Mouse (Mus musculus): ENCODE measurements around the gene Dlg5. TPM values are rescaled to one million over a fixed set of nuclear protein-coding genes. Genes with fewer than 3 reads are reported as not detected.

Gene Dlg5
- polyA plus RNA-seq, 1 experiment from 2014 or later: 18.6 TPM

DNA sequence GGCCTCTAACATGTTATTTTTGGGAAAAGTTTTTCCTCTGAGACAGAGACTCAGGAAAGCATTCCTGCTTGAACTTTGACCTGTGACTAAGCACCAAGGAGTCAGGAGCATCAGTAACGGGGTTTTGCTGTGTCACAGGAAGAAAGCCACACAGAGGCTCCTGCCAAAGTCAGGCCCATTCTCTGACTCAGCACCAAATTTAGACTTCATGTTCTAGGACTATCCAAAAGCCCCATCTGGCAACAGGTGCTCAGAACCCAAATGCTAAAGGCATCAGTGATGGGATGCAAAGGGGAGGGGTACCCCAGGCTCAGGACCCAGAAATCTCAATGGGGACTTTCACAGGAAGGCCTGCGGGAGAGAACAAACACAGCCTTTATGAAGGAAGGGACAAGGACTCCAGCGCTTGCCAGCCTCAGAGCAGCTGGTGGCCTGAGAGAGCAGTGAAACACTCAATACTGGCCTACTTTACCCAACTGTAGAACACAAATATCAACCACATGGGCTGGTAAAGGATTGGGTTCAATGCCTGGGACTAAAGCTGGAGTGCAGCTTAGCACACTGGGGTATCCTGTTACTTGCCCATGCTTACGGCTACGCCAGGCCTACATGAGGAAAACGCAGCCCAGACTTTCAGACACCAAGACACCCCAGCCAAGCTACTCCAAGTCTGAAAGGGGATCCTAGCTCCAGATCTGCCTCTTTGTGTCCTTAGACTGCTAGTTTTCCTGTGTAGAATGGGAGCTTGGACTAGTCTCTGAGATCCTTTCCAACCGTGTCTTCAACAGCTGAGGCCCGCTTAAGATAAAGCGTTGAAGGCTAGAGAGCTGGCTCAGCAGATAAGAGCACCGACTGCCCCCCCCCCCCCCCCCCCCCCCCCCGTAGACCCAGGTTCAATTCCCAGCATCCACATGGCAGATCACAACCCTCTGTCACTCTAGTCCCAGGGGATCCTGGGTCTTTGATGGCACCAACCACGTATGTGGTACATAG, 12.8 kb downstream of the Dlg5 start:
- no peaks in the 10 kb centered on the region for H3K36me3 ChIP-seq
- no peak overlapping the region for H3K4me3 ChIP-seq (replicated peaks)
- no peak overlapping the region for H3K4me2 ChIP-seq
- no peaks in the 10 kb centered on the region for H3K27me3 ChIP-seq
- H3K4me1 ChIP-seq: peaks cover 33% of the 10 kb centered on the region
- WGBS: 65% methylated on average over 11 of the region's 12 CpGs
- H3K9me3 ChIP-seq (replicated peaks): no peaks in the 10 kb centered on the region
- H3K9ac ChIP-seq: no peak overlapping the region
- ATAC-seq (replicated peaks; ENCODE audit: low FRiP score): peak; percentile 29; the same call in 1 of the 2 replicates
- H3K27ac ChIP-seq: no peak overlapping the region

DNA sequence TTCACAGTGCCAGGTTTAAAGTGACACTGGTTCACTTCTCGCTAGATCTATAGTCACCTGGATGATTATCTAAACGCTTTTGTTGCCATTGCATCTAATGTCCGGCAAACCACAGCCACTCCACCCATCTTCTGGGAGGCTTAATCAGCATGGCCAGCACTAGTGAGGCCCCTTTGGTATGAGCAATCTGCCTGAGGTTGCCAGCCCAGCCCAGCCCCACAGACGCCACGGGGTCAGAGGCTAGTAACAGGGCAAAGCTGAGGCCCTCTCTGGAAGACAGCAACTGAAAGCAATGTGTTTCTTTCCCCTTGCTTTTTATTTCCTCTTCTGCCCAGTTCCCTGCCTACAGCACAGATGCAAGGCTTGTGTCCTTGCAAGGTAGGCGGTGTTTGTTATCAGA, 17.2 kb downstream of the Dlg5 start:
- Histone ChIP-seq H3K4me3 (replicated peaks) (no peak overlapping the region), H3K27ac (no peak overlapping the region), H3K27me3 (no peaks in the 10 kb centered on the region), H3K9ac (no peak overlapping the region), H3K9me3 (replicated peaks) (no peaks in the 10 kb centered on the region), H3K4me1 (peaks cover 15% of the 10 kb centered on the region), H3K36me3 (0 out of 2 replicates have a peak, but pooled peaks cover 5% of the 10 kb centered on the region), H3K4me2 (no peak overlapping the region)
- ATAC-seq (replicated peaks; ENCODE audit: low FRiP score): no peak
- 76% methylated on average over 6 of the region's 6 CpGs for WGBS

DNA sequence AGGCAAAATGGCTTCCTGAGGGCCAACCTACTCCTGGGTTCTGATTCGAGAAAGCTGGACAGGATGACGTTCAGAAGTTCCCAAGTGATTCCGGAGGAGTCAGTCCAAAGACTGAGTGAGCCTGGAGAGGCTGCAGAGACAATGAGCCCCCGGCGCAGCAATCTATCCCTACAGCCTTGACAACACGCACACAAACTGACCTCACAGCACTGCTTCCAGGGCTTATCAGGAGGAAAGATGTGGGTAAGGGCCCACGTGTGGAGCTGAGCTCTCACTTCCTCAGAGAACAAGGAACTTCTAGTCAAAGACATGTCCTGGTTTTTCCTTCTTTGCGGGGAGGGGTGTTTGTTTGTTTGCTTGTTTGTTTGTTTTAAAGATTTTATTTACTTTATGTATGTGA, 18.7 kb downstream of the Dlg5 start:
- WGBS: 82% methylated on average over 8 of the region's 8 CpGs
- Histone ChIP-seq H3K4me2 (no peak overlapping the region), H3K27me3 (no peaks in the 10 kb centered on the region), H3K9ac (no peak overlapping the region), H3K4me3 (replicated peaks) (no peak overlapping the region), H3K9me3 (replicated peaks) (no peaks in the 10 kb centered on the region), H3K4me1 (peaks cover 19% of the 10 kb centered on the region), H3K36me3 (0 out of 2 replicates have a peak, but pooled peaks cover 5% of the 10 kb centered on the region), H3K27ac (no peak overlapping the region)
- ATAC-seq (replicated peaks; ENCODE audit: low FRiP score): no peak

- no peak overlapping the region for H3K9ac ChIP-seq
- 93% methylated on average over 2 of the region's 2 CpGs for WGBS
- H3K4me3 ChIP-seq (replicated peaks): no peak overlapping the region
- H3K36me3 ChIP-seq: 0 out of 2 replicates have a peak, but pooled peaks cover 5% of the 10 kb centered on the region
- ATAC-seq (replicated peaks; ENCODE audit: low FRiP score): no peak
- peaks cover 15% of the 10 kb centered on the region for H3K4me1 ChIP-seq
- H3K27ac ChIP-seq: no peak overlapping the region
- H3K27me3 ChIP-seq: no peaks in the 10 kb centered on the region
- H3K4me2 ChIP-seq: no peak overlapping the region
- no peaks in the 10 kb centered on the region for H3K9me3 ChIP-seq (replicated peaks)
Observed at GRCm38 (mm10) chr14:24226344-24226743, 19.4 kb downstream of the Dlg5 start.

GRCm38 (mm10) chr14:24222759-24223158, 23.0 kb downstream of the Dlg5 start:
- H3K27ac ChIP-seq: peak overlapping the region; percentile 37
- 25% methylated on average over 3 of the region's 3 CpGs for WGBS

DNA sequence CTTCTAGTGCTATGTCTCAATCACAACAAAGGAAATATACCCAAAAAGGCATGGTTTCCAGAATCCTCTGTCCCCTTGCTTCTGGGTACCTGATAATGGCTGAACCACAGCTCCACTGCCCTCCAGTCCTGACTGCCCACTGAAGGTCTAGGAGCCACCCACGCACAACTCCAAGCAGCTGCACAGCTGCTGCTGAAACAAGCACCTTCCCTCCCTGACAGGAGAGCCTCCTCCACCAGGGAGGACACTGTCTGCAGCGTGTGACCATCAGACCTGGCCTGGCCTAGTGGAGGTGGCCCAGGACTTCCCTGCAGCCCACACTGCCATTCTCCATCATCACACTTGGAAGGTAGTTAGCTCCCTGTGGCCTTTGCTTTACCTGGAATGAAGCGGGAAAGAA, 23.4 kb downstream of the Dlg5 start:
- Histone ChIP-seq H3K27ac (no peak overlapping the region), H3K4me1 (peaks cover 23% of the 10 kb centered on the region), H3K4me2 (no peak overlapping the region), H3K4me3 (replicated peaks) (no peak overlapping the region), H3K9me3 (replicated peaks) (no peaks in the 10 kb centered on the region), H3K9ac (no peak overlapping the region), H3K36me3 (0 out of 2 replicates have a peak, but pooled peaks cover 5% of the 10 kb centered on the region), H3K27me3 (no peaks in the 10 kb centered on the region)
- 70% methylated on average over 3 of the region's 3 CpGs for WGBS
- no peak for ATAC-seq (replicated peaks; ENCODE audit: low FRiP score)

More at GRCm38 (mm10) chr14:24222759-24223158, 23.0 kb downstream of the Dlg5 start:
- Histone ChIP-seq H3K4me1 (peaks cover 18% of the 10 kb centered on the region), H3K4me3 (replicated peaks) (no peak overlapping the region), H3K4me2 (no peak overlapping the region), H3K9ac (no peak overlapping the region), H3K9me3 (replicated peaks) (no peaks in the 10 kb centered on the region), H3K27me3 (no peaks in the 10 kb centered on the region), H3K36me3 (0 out of 2 replicates have a peak, but pooled peaks cover 5% of the 10 kb centered on the region)
- ATAC-seq (replicated peaks; ENCODE audit: low FRiP score): no peak

DNA sequence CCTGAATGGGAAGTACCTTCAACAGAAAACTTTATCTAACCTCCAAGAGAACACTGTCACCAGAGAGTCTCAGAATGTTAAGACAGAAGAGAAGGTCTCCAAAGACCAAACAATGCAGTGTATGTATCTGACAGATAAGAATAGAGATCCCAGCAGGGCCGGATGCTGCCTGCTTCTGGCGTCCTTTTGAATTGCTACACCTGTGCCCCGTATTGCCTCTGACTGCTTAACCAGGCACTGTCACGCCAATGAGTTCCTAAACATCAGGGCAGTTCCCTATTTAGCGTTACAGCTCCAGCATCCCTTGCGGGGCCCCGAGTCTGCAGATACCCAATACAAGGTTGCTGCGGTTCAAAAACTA, 28.4 kb downstream of the Dlg5 start:
- 57% methylated on average over 8 of the region's 8 CpGs for WGBS
- H3K9ac ChIP-seq: no peak overlapping the region
- no peaks in the 10 kb centered on the region for H3K36me3 ChIP-seq
- no peak overlapping the region for H3K4me3 ChIP-seq (replicated peaks)
- H3K4me1 ChIP-seq: peaks cover 58% of the 10 kb centered on the region
- H3K9me3 ChIP-seq (replicated peaks): no peaks in the 10 kb centered on the region
- no peak overlapping the region for H3K4me2 ChIP-seq
- ATAC-seq (replicated peaks; ENCODE audit: low FRiP score): no peak
- 0 out of 2 replicates have a peak overlapping the region, but pooled peaks have one; percentile 51 for H3K27ac ChIP-seq
- H3K27me3 ChIP-seq: no peaks in the 10 kb centered on the region

DNA sequence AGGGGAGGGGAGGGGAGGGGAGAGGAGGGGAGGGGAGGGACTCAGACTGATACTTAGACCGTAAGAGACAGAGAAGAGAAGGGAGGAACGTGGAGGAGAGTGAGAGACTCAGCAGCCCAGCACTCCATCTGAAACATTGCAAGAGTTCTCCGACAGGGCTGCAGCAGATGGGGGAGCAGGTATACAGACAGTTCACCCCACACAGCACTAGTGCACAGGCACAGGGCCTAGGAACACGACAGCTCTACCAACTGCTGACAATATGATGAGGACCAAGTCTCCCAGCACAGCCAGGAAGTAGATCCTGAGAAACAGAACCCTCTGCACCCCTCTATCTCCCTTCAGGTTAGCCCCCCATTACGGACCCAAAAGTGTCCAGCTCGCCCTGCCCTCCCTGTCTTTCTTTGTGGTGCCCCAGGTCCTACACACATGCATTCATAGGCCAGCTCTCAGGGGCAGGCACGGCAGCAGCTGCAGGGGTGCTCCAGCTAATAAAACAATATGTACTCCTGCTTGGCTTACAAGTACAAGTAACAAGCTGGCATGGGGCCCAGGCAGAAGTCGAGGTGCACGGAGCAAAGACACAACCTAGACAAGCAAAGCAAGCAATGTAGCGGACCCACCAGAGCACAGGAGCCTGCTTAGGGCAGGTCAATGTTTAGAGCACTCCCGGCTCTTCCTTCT, 28.9 kb downstream of the Dlg5 start:
- Histone ChIP-seq H3K27ac (peak overlapping the region; percentile 51), H3K9me3 (replicated peaks) (no peaks in the 10 kb centered on the region), H3K4me1 (peaks cover 60% of the 10 kb centered on the region), H3K4me3 (replicated peaks) (no peak overlapping the region), H3K36me3 (no peaks in the 10 kb centered on the region), H3K9ac (no peak overlapping the region), H3K27me3 (no peaks in the 10 kb centered on the region), H3K4me2 (no peak overlapping the region)
- WGBS: 38% methylated on average over 11 of the region's 11 CpGs
- ATAC-seq (replicated peaks; ENCODE audit: low FRiP score): 0 out of 2 replicates have a peak, but pooled peaks have one; percentile 20

- no peak overlapping the region for H3K9ac ChIP-seq
- no peak overlapping the region for H3K4me3 ChIP-seq (replicated peaks)
- 27% methylated on average over 4 of the region's 4 CpGs for WGBS
- peaks cover 64% of the 10 kb centered on the region for H3K4me1 ChIP-seq
- no peaks in the 10 kb centered on the region for H3K27me3 ChIP-seq
- H3K9me3 ChIP-seq (replicated peaks): no peaks in the 10 kb centered on the region
- peak overlapping the region; percentile 75 for H3K27ac ChIP-seq
- no peak overlapping the region for H3K4me2 ChIP-seq
- ATAC-seq (replicated peaks; ENCODE audit: low FRiP score): peak; percentile 57
- no peaks in the 10 kb centered on the region for H3K36me3 ChIP-seq
Observed at GRCm38 (mm10) chr14:24216064-24216463, 29.7 kb downstream of the Dlg5 start.

- H3K36me3 ChIP-seq: no peaks in the 10 kb centered on the region
- peaks cover 69% of the 10 kb centered on the region for H3K4me1 ChIP-seq
- ATAC-seq (replicated peaks; ENCODE audit: low FRiP score): no peak
- H3K27me3 ChIP-seq: no peaks in the 10 kb centered on the region
- H3K9ac ChIP-seq: no peak overlapping the region
- no peaks in the 10 kb centered on the region for H3K9me3 ChIP-seq (replicated peaks)
- 63% methylated on average over 9 of the region's 9 CpGs for WGBS
- no peak overlapping the region for H3K4me3 ChIP-seq (replicated peaks)
- H3K27ac ChIP-seq: no peak overlapping the region
- no peak overlapping the region for H3K4me2 ChIP-seq
Observed at GRCm38 (mm10) chr14:24214436-24214835, 31.3 kb downstream of the Dlg5 start.

GRCm38 (mm10) chr14:24213336-24213735, 32.4 kb downstream of the Dlg5 start:
- Histone ChIP-seq H3K27ac (peak overlapping the region; percentile 6; the same call in 1 of the 2 replicates), H3K9ac (no peak overlapping the region), H3K4me2 (no peak overlapping the region), H3K9me3 (replicated peaks) (no peaks in the 10 kb centered on the region), H3K4me1 (peaks cover 80% of the 10 kb centered on the region), H3K4me3 (replicated peaks) (no peak overlapping the region), H3K27me3 (no peaks in the 10 kb centered on the region), H3K36me3 (no peaks in the 10 kb centered on the region)
- ATAC-seq (replicated peaks; ENCODE audit: low FRiP score): no peak
- 70% methylated on average over 2 of the region's 2 CpGs for WGBS

DNA sequence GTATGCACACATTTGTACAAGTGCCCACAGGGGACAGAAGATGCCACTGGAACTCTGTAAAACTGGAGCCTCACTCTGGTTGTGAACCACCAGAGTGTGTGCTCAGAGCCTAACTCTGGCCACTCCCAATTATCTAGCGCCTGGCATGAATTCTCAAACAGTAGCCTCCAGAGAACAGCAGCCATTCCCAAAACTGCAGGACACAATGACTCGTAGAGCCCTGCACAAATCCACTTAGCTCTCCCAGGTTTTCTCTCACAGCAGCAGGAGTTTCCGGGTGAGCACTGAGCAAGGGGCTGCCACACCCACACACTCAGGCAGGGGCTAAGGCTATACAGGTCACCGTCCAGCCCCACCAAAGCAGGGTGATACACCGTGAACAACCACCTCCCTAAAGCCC, 32.9 kb downstream of the Dlg5 start:
- Histone ChIP-seq H3K27ac (no peak overlapping the region), H3K4me1 (peaks cover 83% of the 10 kb centered on the region), H3K4me3 (replicated peaks) (no peak overlapping the region), H3K9me3 (replicated peaks) (no peaks in the 10 kb centered on the region), H3K9ac (no peak overlapping the region), H3K36me3 (no peaks in the 10 kb centered on the region), H3K4me2 (no peak overlapping the region), H3K27me3 (no peaks in the 10 kb centered on the region)
- no peak for ATAC-seq (replicated peaks; ENCODE audit: low FRiP score)
- WGBS: 18% methylated on average over 5 of the region's 5 CpGs

Data from kidney, embryonic 15.5 days (tissue).